Mouse (Mus musculus) hindbrain, embryonic 16.5 days (tissue): Measurements from ENCODE around the gene Cd248. TPM values are rescaled to one million over a fixed set of nuclear protein-coding genes. Genes with fewer than 3 reads are reported as not detected.
"Not testable (repeated sequence)": the region's sequence is repeated elsewhere in the genome, so short reads cannot be mapped to it uniquely, and the experiment has no call there.

Experiments
- ATAC-seq: fragments of 200-750 bp; cut with Nextera tagmentation; 2 replicates; pipeline ENCODE4 v1.8.0; 2017; ENCODE audit warnings: moderate TSS enrichment, moderate library complexity
- H3K27ac ChIP-seq: fragments of 300-500 bp; sonication (generic); 2 replicates; pipeline ENCODE4 v1.5.1; 2014; ENCODE audit warnings: low read depth, mild to moderate bottlenecking, control low read depth, low read length, moderate library complexity
- H3K27me3 ChIP-seq: fragments of 300-500 bp; sonication (generic); replicated peaks from 2 replicates; pipeline ENCODE4 v1.6.1; 2014; ENCODE audit warnings: low read length; ENCODE audit not compliant: control insufficient read depth, insufficient read depth
- H3K36me3 ChIP-seq: fragments of 300-500 bp; sonication (generic); 2 replicates; pipeline ENCODE4 v1.6.1; 2014; ENCODE audit warnings: mild to moderate bottlenecking, low read length, moderate library complexity, mixed read lengths; ENCODE audit not compliant: control insufficient read depth, insufficient read depth
- H3K4me1 ChIP-seq: fragments of 300-500 bp; sonication (generic); 2 replicates; pipeline ENCODE4 v1.6.1; 2014; ENCODE audit warnings: low read depth, low read length; ENCODE audit not compliant: control insufficient read depth, insufficient read depth
- H3K4me2 ChIP-seq: fragments of 300-500 bp; sonication (generic); 2 replicates; pipeline ENCODE4 v1.6.1; 2014; ENCODE audit warnings: mild to moderate bottlenecking, low read length, control low read depth, moderate library complexity
- H3K4me3 ChIP-seq: fragments of 300-500 bp; sonication (generic); 2 replicates; pipeline ENCODE4 v1.5.1; 2014; ENCODE audit warnings: mild to moderate bottlenecking, low read length, control low read depth, moderate library complexity
- H3K9ac ChIP-seq: fragments of 300-500 bp; sonication (generic); 2 replicates; pipeline ENCODE4 v1.6.1; 2014; ENCODE audit warnings: low read depth, mild to moderate bottlenecking, control low read depth, low read length, moderate library complexity
- H3K9me3 ChIP-seq: fragments of 300-500 bp; sonication (generic); 2 replicates; pipeline ENCODE4 v1.6.1; 2014; ENCODE audit warnings: mild to moderate bottlenecking, low read length, moderate library complexity; ENCODE audit not compliant: control insufficient read depth
- WGBS: fragments of 180-500 bp; shearing (Covaris S2); extraction: QIAGEN DNeasy Blood & Tissue Kit; methylation state at CpG from one replicate; pipeline ENCODE4 v1.1.7; 2014; 5-methylcytosine and 5-hydroxymethylcytosine counted together
- polyA plus RNA-seq: library from polyadenylated mRNA; unstranded; fragments of >200 nt; fragmentation: Nextera tagmentation; extraction: Ambion mirVana; gene quantifications from 2 replicates; pipeline ENCODE4 v1.2.1, GENCODE M21; 2015

The Cd248 gene
- polyA plus RNA-seq, 1 experiment from 2014 or later: 14.5 TPM

- peaks cover 42% of the 10 kb centered on the region for H3K27me3 ChIP-seq
- peak overlapping the region; percentile 64; the same call in 1 of the 2 replicates for H3K27ac ChIP-seq
- peak overlapping the region; percentile 84 for H3K9ac ChIP-seq
- no peak for ATAC-seq
- H3K9me3 ChIP-seq: no peaks in the 10 kb centered on the region
- H3K4me2 ChIP-seq: peak overlapping the region; percentile 73
- peaks cover 12% of the 10 kb centered on the region for H3K4me1 ChIP-seq
- H3K4me3 ChIP-seq: peak overlapping the region; percentile 70
- peaks cover 4% of the 10 kb centered on the region for H3K36me3 ChIP-seq
- 78% methylated on average over 3 of the region's 3 CpGs for WGBS
Measured at GRCm38 (mm10) chr19:5083961-5084833, 16.3 kb downstream of the Cd248 start.

GRCm38 (mm10) chr19:5084834-5085144 lies 16.9 kb downstream of the Cd248 start:
- H3K36me3 ChIP-seq: peaks cover 8% of the 10 kb centered on the region
- H3K4me2 ChIP-seq: peak overlapping the region; percentile 73
- peaks cover 16% of the 10 kb centered on the region for H3K4me1 ChIP-seq
- H3K27me3 ChIP-seq: peaks cover 41% of the 10 kb centered on the region
- peak overlapping the region; percentile 70 for H3K4me3 ChIP-seq
- ATAC-seq: no peak
- WGBS: 3% methylated on average over 15 of the region's 15 CpGs
- H3K9ac ChIP-seq: peak overlapping the region; percentile 84
- H3K27ac ChIP-seq: peak overlapping the region; percentile 64; the same call in 1 of the 2 replicates
- no peaks in the 10 kb centered on the region for H3K9me3 ChIP-seq

GRCm38 (mm10) chr19:5085145-5085863 lies 17.4 kb downstream of the Cd248 start, which contains the start of gene Tmem151a:
Tmem151a (minus strand) TSS chr19:5085531.
- Histone ChIP-seq H3K9ac (peak within 1 kb of the TSS; percentile 84), H3K4me2 (peak within 1 kb of the TSS; percentile 73), H3K27ac (peak within 1 kb of the TSS; percentile 64), H3K4me1 (peaks cover 16% of the 10 kb centered on the region), H3K9me3 (no peaks in the 10 kb centered on the region), H3K4me3 (peak within 1 kb of the TSS; percentile 70), H3K36me3 (peaks cover 11% of the 10 kb centered on the region), H3K27me3 (peaks cover 35% of the 10 kb centered on the region)
- no peak for ATAC-seq
- WGBS: under 1% methylated on average over 45 of the region's 69 CpGs

- not testable (repeated sequence) for ATAC-seq, H3K9ac ChIP-seq, H3K4me3 ChIP-seq, H3K4me2 ChIP-seq, H3K9me3 ChIP-seq, H3K27ac ChIP-seq
- 54% methylated on average over 4 of the region's 4 CpGs for WGBS
- Histone ChIP-seq H3K36me3 (peaks cover 14% of the 10 kb centered on the region; the same call in 1 of the 2 replicates), H3K4me1 (peaks cover 16% of the 10 kb centered on the region), H3K27me3 (peaks cover 28% of the 10 kb centered on the region)
Measured at GRCm38 (mm10) chr19:5086533-5086932, 18.7 kb downstream of the Cd248 start.

- under 1% methylated on average over 56 of the region's 58 CpGs for WGBS
- Histone ChIP-seq H3K4me3 (peak within 1 kb of the TSS; percentile 63), H3K27me3 (peaks cover 12% of the 10 kb centered on the region), H3K36me3 (peaks cover 22% of the 10 kb centered on the region), H3K9ac (peak within 1 kb of the TSS; percentile 71), H3K4me2 (peak within 1 kb of the TSS; percentile 77), H3K9me3 (no peaks in the 10 kb centered on the region), H3K27ac (peak within 1 kb of the TSS; percentile 86), H3K4me1 (peaks cover 16% of the 10 kb centered on the region)
- ATAC-seq: peak; percentile 95
Measured at GRCm38 (mm10) chr19:5087884-5088728, 20.2 kb downstream of the Cd248 start, which contains the start of gene Yif1a. Yif1a (plus strand) TSS chr19:5088538.

- peak overlapping the region; percentile 71 for H3K9ac ChIP-seq
- H3K4me3 ChIP-seq: peak overlapping the region; percentile 63
- H3K27me3 ChIP-seq: peaks cover 8% of the 10 kb centered on the region
- peaks cover 26% of the 10 kb centered on the region for H3K4me1 ChIP-seq
- peaks cover 27% of the 10 kb centered on the region for H3K36me3 ChIP-seq
- H3K9me3 ChIP-seq: no peaks in the 10 kb centered on the region
- no peak overlapping the region for H3K27ac ChIP-seq
- no peak for ATAC-seq
- peak overlapping the region; percentile 72 for H3K4me2 ChIP-seq
- 95% methylated on average over 4 of the region's 4 CpGs for WGBS
Measured at GRCm38 (mm10) chr19:5089324-5089723, 21.4 kb downstream of the Cd248 start.

- H3K9ac ChIP-seq: no peak overlapping the region
- H3K27ac ChIP-seq: no peak overlapping the region
- H3K4me2 ChIP-seq: no peak overlapping the region
- H3K4me3 ChIP-seq: no peak overlapping the region
- WGBS: 87% methylated on average over 10 of the region's 10 CpGs
- peaks cover 27% of the 10 kb centered on the region for H3K36me3 ChIP-seq
- peaks cover 50% of the 10 kb centered on the region for H3K4me1 ChIP-seq
- H3K9me3 ChIP-seq: no peaks in the 10 kb centered on the region
- ATAC-seq: no peak
- no peaks in the 10 kb centered on the region for H3K27me3 ChIP-seq
Measured at GRCm38 (mm10) chr19:5092083-5092482, 24.2 kb downstream of the Cd248 start.

- Histone ChIP-seq H3K9me3 (no peaks in the 10 kb centered on the region), H3K4me1 (peaks cover 46% of the 10 kb centered on the region), H3K4me3 (no peak overlapping the region), H3K36me3 (peaks cover 27% of the 10 kb centered on the region), H3K27ac (peak overlapping the region; percentile 80; the same call in 1 of the 2 replicates), H3K4me2 (peak overlapping the region; percentile 78), H3K27me3 (no peaks in the 10 kb centered on the region), H3K9ac (peak overlapping the region; percentile 1; the same call in 1 of the 2 replicates)
- no peak for ATAC-seq
- WGBS: 66% methylated on average over 12 of the region's 12 CpGs
Measured at GRCm38 (mm10) chr19:5093481-5094242, 25.8 kb downstream of the Cd248 start.
